Mouse (Mus musculus) naive thymus-derived CD4-positive, alpha-beta T cell, adult 2 months (primary cell): ENCODE data around the gene Esp15.
"Not testable (repeated sequence)": the region's sequence is repeated elsewhere in the genome, so short reads cannot be mapped to it uniquely, and the experiment has no call there.

Experiments used
- DNase-seq: peaks from one replicate; pipeline ENCODE4 v3.0.0-alpha.2; 2011; ENCODE audit warnings: low read depth

The Esp15 gene

GRCm38 (mm10) chr17:39640654-39641053 lies at the start of gene Esp15:
Esp15 (plus strand) TSS chr17:39640954.
- DNase-seq = not testable (repeated sequence)

DNA sequence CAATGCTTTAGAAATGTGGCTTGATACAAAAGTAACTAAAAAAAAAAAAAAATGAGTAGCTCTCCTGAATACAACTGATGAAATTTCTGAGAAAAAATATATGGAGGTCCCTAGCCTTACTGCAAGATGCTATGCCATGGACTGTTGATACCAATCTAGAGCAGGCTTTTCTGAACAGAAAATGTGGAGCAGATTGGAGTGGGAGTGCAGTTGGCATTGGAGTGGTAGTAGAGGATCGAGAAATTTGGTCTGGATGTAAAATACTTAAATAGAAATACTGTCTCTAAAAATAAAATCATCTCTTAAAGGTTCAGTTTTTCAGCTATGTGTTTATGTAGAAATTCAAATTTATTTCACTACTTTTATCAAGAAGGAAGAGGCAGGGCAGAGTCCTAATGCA lies 49.2 kb upstream of the Esp15 start:
- DNase-seq = no peak
